Mouse (Mus musculus) ovary, postnatal 10 days (tissue): ENCODE results near the gene Depdc1b.

Source experiments
- DNase-seq: peaks from one replicate; pipeline ENCODE4 v3.0.0; 2022; ENCODE audit warnings: low spot score

Gene Depdc1b

GRCm38 (mm10) chr13:108448348-108448931, 132.3 kb downstream of the Depdc1b start:
- DNase-seq, result no peak

- DNase-seq, result no peak
Measured at GRCm38 (mm10) chr13:108449116-108450097, 133.3 kb downstream of the Depdc1b start, which contains the start of gene Pde4d. Pde4d (plus strand) TSS chr13:108449948.

- DNase-seq, result no peak
Measured at GRCm38 (mm10) chr13:108451122-108451521, 135.0 kb downstream of the Depdc1b start.

- no peak for DNase-seq
Measured at GRCm38 (mm10) chr13:108453064-108453919, 137.2 kb downstream of the Depdc1b start.
